Mouse (Mus musculus) layer of hippocampus, adult 9-10 months (tissue): Measurements from ENCODE around the gene Clint1.

Experiments
- DNase-seq: peaks from one replicate; pipeline ENCODE4 v3.0.0; 2022; ENCODE audit warnings: low spot score

Gene Clint1

GRCm38 (mm10) chr11:45932771-45933170 lies 80.9 kb downstream of the Clint1 start:
- DNase-seq = no peak

- DNase-seq = no peak
Observed at GRCm38 (mm10) chr11:45937478-45937877, 85.6 kb downstream of the Clint1 start.

GRCm38 (mm10) chr11:45938917-45939316 lies 87.1 kb downstream of the Clint1 start:
- no peak for DNase-seq

- no peak for DNase-seq
Observed at GRCm38 (mm10) chr11:45942281-45942680, 90.4 kb downstream of the Clint1 start.

GRCm38 (mm10) chr11:45943108-45943705 lies 91.4 kb downstream of the Clint1 start:
- DNase-seq = no peak

- DNase-seq = no peak
Observed at GRCm38 (mm10) chr11:45943891-45944642, 92.2 kb downstream of the Clint1 start.

GRCm38 (mm10) chr11:45944643-45945156 lies 92.8 kb downstream of the Clint1 start, which contains the start of gene Lsm11:
Gene Lsm11, minus strand, starts transcription at chr11:45944935.
- DNase-seq = peak; percentile 94

- DNase-seq = no peak
Observed at GRCm38 (mm10) chr11:45946796-45947195, 94.9 kb downstream of the Clint1 start.

GRCm38 (mm10) chr11:45947491-45947890 lies 95.6 kb downstream of the Clint1 start:
- DNase-seq = no peak

- peak; percentile 85 for DNase-seq
Observed at GRCm38 (mm10) chr11:45955127-45955627, 103.3 kb downstream of the Clint1 start, which contains the start of gene Thg1l. Gene Thg1l, minus strand, starts transcription at chr11:45955494.

- DNase-seq = no peak
Observed at GRCm38 (mm10) chr11:45959598-45959997, 107.7 kb downstream of the Clint1 start.

GRCm38 (mm10) chr11:45960003-45960402 lies 108.2 kb downstream of the Clint1 start:
- DNase-seq = no peak
